In genomic region chr5:114173877-114174581, GRCm38 (mm10) we compare ENCODE assay signal across 10 mouse cellular contexts. TPM values are rescaled to one million over a fixed set of nuclear protein-coding genes. Genes with fewer than 3 reads are reported as not detected.
DNase-seq lines count a peak whose midpoint lies in the region; ATAC-seq lines count a peak whose summit lies in the region.
"Had no signal": no experiment of that assay in that cellular context is flagged by ENCODE, and none has a peak within 500 bp of the region (broad histone marks: within the 10 kb centered on the region; RNA-seq: fewer than 3 reads in every experiment).

No protein-coding gene starts in this region.

- no peaks in the 10 kb centered on the region for H3K9me3 ChIP-seq in heart, embryonic 12.5 days (replicated peaks)
- no peaks in the 10 kb centered on the region for H3K9me3 ChIP-seq in neural tube, embryonic 15.5 days (replicated peaks)
- H3K9me3 ChIP-seq in intestine, embryonic 15.5 days = no peaks in the 10 kb centered on the region
- H3K9me3 ChIP-seq in stomach, embryonic 15.5 days = no peaks in the 10 kb centered on the region

- no peak for ATAC-seq in heart, embryonic 12.5 days (ENCODE audit: insufficient number of reproducible peaks, low FRiP score)
- no peak for ATAC-seq in neural tube, embryonic 15.5 days (ENCODE audit: low FRiP score)
- ATAC-seq in intestine, embryonic 15.5 days = no peak
- ATAC-seq in stomach, embryonic 15.5 days (ENCODE audit: insufficient read depth, low FRiP score, low read depth) = no peak

- peak overlapping the region; percentile 85 for H3K27ac ChIP-seq in heart, embryonic 12.5 days (ENCODE audit: poor library complexity, severe bottlenecking)
- H3K27ac ChIP-seq in neural tube, embryonic 15.5 days (replicated peaks) = no peak overlapping the region
- H3K27ac ChIP-seq in intestine, embryonic 15.5 days = no peak overlapping the region
- no peak overlapping the region for H3K27ac ChIP-seq in stomach, embryonic 15.5 days

- no peaks in the 10 kb centered on the region for H3K27me3 ChIP-seq in heart, embryonic 12.5 days (replicated peaks)
- peaks cover 26% of the 10 kb centered on the region for H3K27me3 ChIP-seq in neural tube, embryonic 15.5 days (replicated peaks)
- no peaks in the 10 kb centered on the region for H3K27me3 ChIP-seq in intestine, embryonic 15.5 days (replicated peaks)
- no peaks in the 10 kb centered on the region for H3K27me3 ChIP-seq in stomach, embryonic 15.5 days (replicated peaks)

- 12% methylated on average over 16 of the region's 16 CpGs for WGBS in heart, embryonic 12.5 days
- 36% methylated on average over 15 of the region's 16 CpGs for WGBS in neural tube, embryonic 15.5 days
- WGBS in intestine, embryonic 15.5 days = 22% methylated on average over 16 of the region's 16 CpGs
- 24% methylated on average over 16 of the region's 16 CpGs for WGBS in stomach, embryonic 15.5 days

- H3K4me3 ChIP-seq in heart, embryonic 12.5 days = peak overlapping the region; percentile 20; the same call in 1 of the 2 replicates
- H3K4me3 ChIP-seq in neural tube, embryonic 15.5 days (replicated peaks) = no peak overlapping the region
- no peak overlapping the region for H3K4me3 ChIP-seq in intestine, embryonic 15.5 days (replicated peaks)
- H3K4me3 ChIP-seq in stomach, embryonic 15.5 days (replicated peaks) = no peak overlapping the region

- H3K36me3 ChIP-seq in heart, embryonic 12.5 days = no peaks in the 10 kb centered on the region
- H3K36me3 ChIP-seq in neural tube, embryonic 15.5 days = no peaks in the 10 kb centered on the region
- H3K36me3 ChIP-seq in intestine, embryonic 15.5 days = no peaks in the 10 kb centered on the region
- no peaks in the 10 kb centered on the region for H3K36me3 ChIP-seq in stomach, embryonic 15.5 days

- no peak for DNase-seq in heart, adult 8-10 months (ENCODE audit: low spot score)
- DNase-seq in neural tube, embryonic 10.5 days (ENCODE audit: extremely low spot score, low spot score) = no peak
- no peak for DNase-seq in embryo, embryonic 11 days
- DNase-seq in adrenal gland, postnatal 4 days (ENCODE audit: low spot score in 2 of 2) = no peak
- DNase-seq: cerebellum, adult 18-20 months had no signal

- H3K9ac ChIP-seq in heart, embryonic 12.5 days = peak overlapping the region; percentile 16; the same call in 1 of the 2 replicates
- no peak overlapping the region for H3K9ac ChIP-seq in neural tube, embryonic 15.5 days (replicated peaks)
- H3K9ac ChIP-seq in intestine, embryonic 15.5 days = no peak overlapping the region
- no peak overlapping the region for H3K9ac ChIP-seq in stomach, embryonic 15.5 days

- H3K4me1 ChIP-seq in heart, embryonic 12.5 days (replicated peaks) = peaks cover 30% of the 10 kb centered on the region
- peaks cover 19% of the 10 kb centered on the region for H3K4me1 ChIP-seq in neural tube, embryonic 15.5 days
- 0 out of 2 replicates have a peak, but pooled peaks cover 5% of the 10 kb centered on the region for H3K4me1 ChIP-seq in intestine, embryonic 15.5 days (replicated peaks)
- H3K4me1 ChIP-seq in stomach, embryonic 15.5 days = peaks cover 9% of the 10 kb centered on the region; the same call in 1 of the 2 replicates

- H3K4me2 ChIP-seq in heart, embryonic 12.5 days = peak overlapping the region; percentile 52
- H3K4me2 ChIP-seq in neural tube, embryonic 15.5 days = peak overlapping the region; percentile 25
- H3K4me2 ChIP-seq in intestine, embryonic 15.5 days (replicated peaks) = peak overlapping the region; percentile 25
- H3K4me2 ChIP-seq in stomach, embryonic 15.5 days = peak overlapping the region; percentile 92
- H3K4me2 ChIP-seq: midbrain, embryonic 11.5 days had no signal

RNA-seq across cellular contexts. Expression of gene Acacb, which starts 27.7 kb away (rescaled TPM):
- polyA plus RNA-seq in heart, embryonic 12.5 days (2016; fragmentation: Nextera tagmentation; extraction: Ambion mirVana) = 16.1 and 16.9 TPM in 2 replicates
- total RNA-seq in heart, adult 8-10 months (2022) = 100 to 1,000 TPM; 231 to 252 (median 245) TPM
- 4.7 and 5.0 TPM in 2 replicates for polyA plus RNA-seq in neural tube, embryonic 15.5 days (2015; fragmentation: Nextera tagmentation; extraction: Ambion mirVana)
- 1.4 and 1.7 TPM in 2 replicates for polyA plus RNA-seq in intestine, embryonic 15.5 days (2015; fragmentation: Nextera tagmentation; extraction: Ambion mirVana)
- 2.1 and 2.2 TPM in 2 replicates for polyA plus RNA-seq in stomach, embryonic 15.5 days (2015; fragmentation: Nextera tagmentation; extraction: Ambion mirVana)
- 10 to 100 TPM; 25.6 to 31.5 TPM for total RNA-seq in adrenal gland, postnatal 4 days (2021)

RNA-seq across cellular contexts. Expression of gene Ung, which starts 43.8 kb away (rescaled TPM):
- 60.6 and 60.7 TPM in 2 replicates for polyA plus RNA-seq in heart, embryonic 12.5 days (2016; fragmentation: Nextera tagmentation; extraction: Ambion mirVana)
- 10 to 100 TPM; 21.5 to 30.1 (median 24.2) TPM for total RNA-seq in heart, adult 8-10 months (2022)
- polyA plus RNA-seq in neural tube, embryonic 15.5 days (2015; fragmentation: Nextera tagmentation; extraction: Ambion mirVana) = 9.2 and 20.7 TPM in 2 replicates
- 45.0 and 45.1 TPM in 2 replicates for polyA plus RNA-seq in intestine, embryonic 15.5 days (2015; fragmentation: Nextera tagmentation; extraction: Ambion mirVana)
- 42.9 and 46.7 TPM in 2 replicates for polyA plus RNA-seq in stomach, embryonic 15.5 days (2015; fragmentation: Nextera tagmentation; extraction: Ambion mirVana)
- 10 to 100 TPM; 15.3 to 17.0 TPM for total RNA-seq in adrenal gland, postnatal 4 days (2021)

RNA-seq across cellular contexts. Expression of gene Alkbh2, which starts 46.0 kb away (rescaled TPM):
- 8.7 and 11.0 TPM in 2 replicates for polyA plus RNA-seq in heart, embryonic 12.5 days (2016; fragmentation: Nextera tagmentation; extraction: Ambion mirVana)
- 1 to 10 TPM in 2 of 4 experiments, under 1 TPM in 2; 0.83 to 1.8 (median 0.97) TPM for total RNA-seq in heart, adult 8-10 months (2022)
- 6.2 and 7.8 TPM in 2 replicates for polyA plus RNA-seq in neural tube, embryonic 15.5 days (2015; fragmentation: Nextera tagmentation; extraction: Ambion mirVana)
- polyA plus RNA-seq in intestine, embryonic 15.5 days (2015; fragmentation: Nextera tagmentation; extraction: Ambion mirVana) = 11.6 and 12.0 TPM in 2 replicates
- 9.3 and 13.3 TPM in 2 replicates for polyA plus RNA-seq in stomach, embryonic 15.5 days (2015; fragmentation: Nextera tagmentation; extraction: Ambion mirVana)
- total RNA-seq in adrenal gland, postnatal 4 days (2021) = 10 to 100 TPM in 1 of 2 experiments, 1 to 10 TPM in 1; 7.9 to 12.9 TPM

Comparison
In these comparisons a context has a peak if more than half of its experiments do, and no peak if none do; other contexts are left out.
1. H3K4me2 ChIP-seq: peak in every context shown above with its lines; median percentile 92 in stomach, embryonic 15.5 days; 52 in heart, embryonic 12.5 days; 25 in neural tube, embryonic 15.5 days; 25 in intestine, embryonic 15.5 days.